Mouse (Mus musculus): Measurements from ENCODE around the gene Pcbd2. TPM values are rescaled to one million over a fixed set of nuclear protein-coding genes. Genes with fewer than 3 reads are reported as not detected.

Pcbd2 gene
- total and polyA plus RNA-seq, 2 experiments = 32.7 to 36.0 TPM

- no peak for DNase-seq (ENCODE audit: extremely low read depth, low read depth, low spot score)
- Histone ChIP-seq H3K79me2 (ENCODE audit: control insufficient read depth, insufficient read depth, low read length) (no peaks in the 10 kb centered on the region), H3K4me1 (ENCODE audit: control insufficient read depth, insufficient read depth, low read length) (no peaks in the 10 kb centered on the region; the same call in 1 of the 2 replicates), H3K36me3 (ENCODE audit: control insufficient read depth, insufficient read depth, low read length) (no peaks in the 10 kb centered on the region), H3K27ac (replicated peaks; ENCODE audit: insufficient read depth, low read depth, low read length) (no peak overlapping the region), H3K9ac (ENCODE audit: low read depth, low read length) (no peak overlapping the region), H3K27me3 (ENCODE audit: control insufficient read depth, insufficient read depth, low read length) (peaks cover 25% of the 10 kb centered on the region), H3K4me3 (ENCODE audit: insufficient read depth, low read depth, low read length) (no peak overlapping the region)
- TF ChIP-seq POLR2A (IDR thresholded peaks at IDR 0.05; ENCODE audit: extremely low read depth, insufficient read depth, low read length) (no peak), CTCF (IDR thresholded peaks at IDR 0.05; ENCODE audit: low read depth, low read length) (no peak)
- 51% methylated on average over 5 of the region's 5 CpGs for WGBS
Measured at GRCm38 (mm10) chr13:55822499-55822898, 95.3 kb downstream of the Pcbd2 start.

DNA sequence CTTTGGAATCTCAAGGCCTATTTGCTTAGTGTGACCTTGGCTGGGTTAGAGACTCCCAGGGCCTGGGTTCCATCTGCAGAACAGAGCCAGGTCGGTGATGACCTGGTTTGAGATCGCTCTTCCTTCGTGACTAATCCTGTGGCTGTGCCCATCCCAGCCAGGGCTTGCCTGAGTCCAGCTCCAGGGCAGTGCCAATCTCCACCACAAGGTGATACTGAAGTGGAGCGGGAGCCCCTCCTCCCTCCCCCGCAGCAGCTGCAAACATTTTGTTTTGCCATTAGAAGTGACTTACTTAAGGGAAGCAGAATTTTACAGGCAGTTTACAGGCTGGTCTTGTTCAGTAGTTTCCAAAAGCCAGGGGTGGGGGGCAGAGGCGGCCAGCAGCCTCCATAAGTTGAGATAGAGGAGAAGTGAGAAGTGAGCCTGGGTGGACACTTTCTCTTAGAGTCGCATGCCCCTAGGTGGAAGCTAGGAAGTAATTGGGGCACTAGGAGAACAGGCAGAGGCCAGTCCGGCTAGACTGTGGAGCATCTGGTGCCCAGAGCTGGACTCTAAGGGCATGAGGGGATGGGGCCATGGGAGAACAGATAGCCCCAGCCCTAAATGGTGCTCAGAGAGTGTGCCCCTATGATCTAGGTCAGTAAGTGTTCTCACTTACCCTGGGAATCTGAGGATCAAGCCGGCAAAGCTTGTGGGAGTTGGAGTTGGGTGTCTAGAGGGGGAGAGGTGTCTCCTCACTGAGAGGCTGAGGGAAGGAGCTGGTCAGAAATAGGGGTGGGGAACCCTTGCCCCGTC is 97.2 kb downstream of the Pcbd2 start:
- H3K27me3 ChIP-seq (ENCODE audit: control insufficient read depth, insufficient read depth, low read length) = peaks cover 38% of the 10 kb centered on the region

GRCm38 (mm10) chr13:55825245-55825681 is 98.1 kb downstream of the Pcbd2 start:
- Histone ChIP-seq H3K36me3 (ENCODE audit: control insufficient read depth, insufficient read depth, low read length) (no peaks in the 10 kb centered on the region), H3K27ac (replicated peaks; ENCODE audit: insufficient read depth, low read depth, low read length) (no peak overlapping the region), H3K9ac (ENCODE audit: low read depth, low read length) (no peak overlapping the region), H3K79me2 (ENCODE audit: control insufficient read depth, insufficient read depth, low read length) (no peaks in the 10 kb centered on the region), H3K4me1 (ENCODE audit: control insufficient read depth, insufficient read depth, low read length) (peaks cover 3% of the 10 kb centered on the region; the same call in 1 of the 2 replicates), H3K27me3 (ENCODE audit: control insufficient read depth, insufficient read depth, low read length) (peaks cover 39% of the 10 kb centered on the region), H3K4me3 (ENCODE audit: insufficient read depth, low read depth, low read length) (no peak overlapping the region)
- 7% methylated on average over 32 of the region's 32 CpGs for WGBS
- TF ChIP-seq POLR2A (IDR thresholded peaks at IDR 0.05; ENCODE audit: extremely low read depth, insufficient read depth, low read length) (no peak), CTCF (IDR thresholded peaks at IDR 0.05; ENCODE audit: low read depth, low read length) (no peak)
- no peak for DNase-seq (ENCODE audit: extremely low read depth, low read depth, low spot score)

More for the DNA sequence above, 97.2 kb downstream of the Pcbd2 start:
- Histone ChIP-seq H3K79me2 (ENCODE audit: control insufficient read depth, insufficient read depth, low read length) (no peaks in the 10 kb centered on the region), H3K4me3 (ENCODE audit: insufficient read depth, low read depth, low read length) (no peak overlapping the region), H3K36me3 (ENCODE audit: control insufficient read depth, insufficient read depth, low read length) (no peaks in the 10 kb centered on the region), H3K27ac (replicated peaks; ENCODE audit: insufficient read depth, low read depth, low read length) (no peak overlapping the region), H3K9ac (ENCODE audit: low read depth, low read length) (no peak overlapping the region), H3K4me1 (ENCODE audit: control insufficient read depth, insufficient read depth, low read length) (peaks cover 3% of the 10 kb centered on the region; the same call in 1 of the 2 replicates)
- 0 out of 2 replicates have a peak, but pooled peaks have one; percentile 5 for TF ChIP-seq CTCF (IDR thresholded peaks at IDR 0.05; ENCODE audit: low read depth, low read length)
- TF ChIP-seq POLR2A (IDR thresholded peaks at IDR 0.05; ENCODE audit: extremely low read depth, insufficient read depth, low read length) = no peak
- WGBS = 27% methylated on average over 10 of the region's 10 CpGs
- no peak for DNase-seq (ENCODE audit: extremely low read depth, low read depth, low spot score)

DNA sequence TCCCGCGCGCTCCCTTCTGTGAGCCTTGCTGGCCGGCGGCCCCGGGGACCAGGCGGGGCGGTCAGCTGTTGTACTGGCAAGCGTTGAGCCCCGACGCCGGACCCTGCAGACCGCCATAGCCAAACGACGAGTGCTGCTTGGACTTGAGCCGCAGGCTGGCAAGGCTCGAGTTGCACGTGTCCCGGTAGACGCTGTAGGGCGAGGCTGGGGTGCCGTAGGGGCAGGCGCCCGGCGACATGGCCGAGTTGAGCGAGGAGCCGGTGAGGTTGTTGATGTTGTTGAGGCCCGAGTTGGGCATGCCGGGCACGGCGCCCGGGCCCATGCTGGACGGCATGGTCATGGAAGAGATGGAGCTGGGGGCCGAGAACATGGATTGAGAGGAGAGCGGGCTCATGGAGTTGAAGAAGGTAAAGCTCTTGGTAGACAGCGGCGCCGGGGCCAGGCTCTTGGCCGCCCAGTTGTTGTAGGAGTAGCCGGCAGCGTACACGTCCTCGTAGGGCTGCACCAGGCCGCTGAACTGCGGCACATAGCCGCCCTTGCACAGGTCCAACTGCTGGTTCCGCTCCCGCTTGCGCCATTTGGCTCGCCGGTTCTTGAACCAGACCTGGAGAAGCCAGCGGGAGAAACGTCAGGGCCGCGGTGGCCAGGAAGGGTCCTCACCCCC is 99.0 kb downstream of the Pcbd2 start:
- no peak overlapping the region for H3K27ac ChIP-seq (replicated peaks; ENCODE audit: insufficient read depth, low read depth, low read length)
- no peak for TF ChIP-seq POLR2A (IDR thresholded peaks at IDR 0.05; ENCODE audit: extremely low read depth, insufficient read depth, low read length)
- TF ChIP-seq CTCF (IDR thresholded peaks at IDR 0.05; ENCODE audit: low read depth, low read length) = no peak
- peaks cover 47% of the 10 kb centered on the region for H3K27me3 ChIP-seq (ENCODE audit: control insufficient read depth, insufficient read depth, low read length)
- no peaks in the 10 kb centered on the region for H3K79me2 ChIP-seq (ENCODE audit: control insufficient read depth, insufficient read depth, low read length)
- no peak overlapping the region for H3K4me3 ChIP-seq (ENCODE audit: insufficient read depth, low read depth, low read length)
- DNase-seq (ENCODE audit: extremely low read depth, low read depth, low spot score) = no peak
- H3K9ac ChIP-seq (ENCODE audit: low read depth, low read length) = no peak overlapping the region
- no peaks in the 10 kb centered on the region for H3K36me3 ChIP-seq (ENCODE audit: control insufficient read depth, insufficient read depth, low read length)
- H3K4me1 ChIP-seq (ENCODE audit: control insufficient read depth, insufficient read depth, low read length) = peaks cover 3% of the 10 kb centered on the region; the same call in 1 of the 2 replicates
- 5% methylated on average over 56 of the region's 56 CpGs for WGBS

Other genes starting within 250 kb of the Pcbd2 start
- 0.65 and 0.81 TPM in 2 replicates for gene Dbn1, start 239.3 kb upstream of the Pcbd2 start, total RNA-seq (2014; rRNA removed)
- gene Dbn1, start 239.3 kb upstream of the Pcbd2 start, polyA plus RNA-seq (2012; rRNA removed) = 2.1 and 2.3 TPM in 2 replicates
- gene Pdlim7, start 213.7 kb upstream of the Pcbd2 start, total RNA-seq (2014; rRNA removed) = 3.6 and 6.4 TPM in 2 replicates
- gene Pdlim7, start 213.7 kb upstream of the Pcbd2 start, polyA plus RNA-seq (2012; rRNA removed) = 6.7 and 10.2 TPM in 2 replicates
- 0.46 and 0.94 TPM in 2 replicates for gene Dok3, start 198.1 kb upstream of the Pcbd2 start, total RNA-seq (2014; rRNA removed)
- gene Dok3, start 198.1 kb upstream of the Pcbd2 start, polyA plus RNA-seq (2012; rRNA removed) = 2.5 and 5.2 TPM in 2 replicates
- 30.1 and 35.4 TPM in 2 replicates for gene Ddx41, start 190.7 kb upstream of the Pcbd2 start, total RNA-seq (2014; rRNA removed)
- 38.8 and 39.9 TPM in 2 replicates for gene Ddx41, start 190.7 kb upstream of the Pcbd2 start, polyA plus RNA-seq (2012; rRNA removed)
- gene Fam193b, start 156.2 kb upstream of the Pcbd2 start, total RNA-seq (2014; rRNA removed) = 11.1 and 11.7 TPM in 2 replicates
- gene Fam193b, start 156.2 kb upstream of the Pcbd2 start, polyA plus RNA-seq (2012; rRNA removed) = 39.9 and 67.8 TPM in 2 replicates
- 45.2 and 45.5 TPM in 2 replicates for gene Tmed9, start 153.6 kb upstream of the Pcbd2 start, total RNA-seq (2014; rRNA removed)
- gene Tmed9, start 153.6 kb upstream of the Pcbd2 start, polyA plus RNA-seq (2012; rRNA removed) = 45.5 and 62.2 TPM in 2 replicates
- 7.9 and 9.2 TPM in 2 replicates for gene B4galt7, start 127.5 kb upstream of the Pcbd2 start, total RNA-seq (2014; rRNA removed)
- 12.3 and 14.8 TPM in 2 replicates for gene B4galt7, start 127.5 kb upstream of the Pcbd2 start, polyA plus RNA-seq (2012; rRNA removed)
- gene Caml, start 104.4 kb upstream of the Pcbd2 start, total RNA-seq (2014; rRNA removed) = 27.1 and 33.4 TPM in 2 replicates
- 13.4 and 14.6 TPM in 2 replicates for gene Caml, start 104.4 kb upstream of the Pcbd2 start, polyA plus RNA-seq (2012; rRNA removed)
- gene Ddx46, start 92.3 kb upstream of the Pcbd2 start, total RNA-seq (2014; rRNA removed) = 14.6 and 18.6 TPM in 2 replicates
- gene Ddx46, start 92.3 kb upstream of the Pcbd2 start, polyA plus RNA-seq (2012; rRNA removed) = 5.5 and 6.8 TPM in 2 replicates
- gene B230219D22Rik, start 34.2 kb upstream of the Pcbd2 start, total RNA-seq (2014; rRNA removed) = 17.1 and 23.0 TPM in 2 replicates
- gene B230219D22Rik, start 34.2 kb upstream of the Pcbd2 start, polyA plus RNA-seq (2012; rRNA removed) = 12.3 and 12.9 TPM in 2 replicates
- gene Txndc15, start 12.7 kb upstream of the Pcbd2 start, total RNA-seq (2014; rRNA removed) = 99.1 and 101 TPM in 2 replicates
- 74.1 and 77.6 TPM in 2 replicates for gene Txndc15, start 12.7 kb upstream of the Pcbd2 start, polyA plus RNA-seq (2012; rRNA removed)
- not detected in 2 replicates for gene Catsper3, start 57.2 kb downstream of the Pcbd2 start, total RNA-seq (2014; rRNA removed)
- 0.26 TPM in 1 of 2 replicates, not detected in the other for gene Catsper3, start 57.2 kb downstream of the Pcbd2 start, polyA plus RNA-seq (2012; rRNA removed)
- not detected in 2 replicates for gene Pitx1, start 108.8 kb downstream of the Pcbd2 start, total RNA-seq (2014; rRNA removed)
- gene Pitx1, start 108.8 kb downstream of the Pcbd2 start, polyA plus RNA-seq (2012; rRNA removed) = not detected in 2 replicates

All from liver, adult 2 months (tissue).